Mouse (Mus musculus): ENCODE measurements at regions not wholly inside any gene's neighbourhood (a gene's known extent, or its start where the extent isn't known, plus 50 kb on each side); places are given as distances from the start of the nearest gene placed in this dataset.

DNA sequence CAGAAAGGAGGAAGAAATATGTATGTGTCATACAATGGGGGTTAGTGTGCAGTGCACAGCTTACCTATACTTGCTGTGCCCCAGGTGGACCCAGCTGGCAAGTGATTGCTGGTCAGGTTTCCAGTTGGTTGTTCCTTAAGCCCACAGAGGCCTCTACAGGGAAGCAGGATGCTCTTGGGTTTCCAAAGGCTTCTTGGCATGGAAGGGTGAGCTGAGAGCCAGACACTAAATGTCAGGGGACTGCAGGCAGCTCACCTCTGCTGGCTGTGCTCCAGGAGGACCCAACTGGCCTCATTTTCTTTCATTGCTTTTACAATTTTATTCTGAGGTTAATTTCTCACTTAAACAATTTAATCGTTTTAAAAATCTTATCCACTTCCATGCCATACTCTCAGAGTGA is 108.1 kb downstream of the Gm10184 start:
- no peak for DNase-seq

DNA sequence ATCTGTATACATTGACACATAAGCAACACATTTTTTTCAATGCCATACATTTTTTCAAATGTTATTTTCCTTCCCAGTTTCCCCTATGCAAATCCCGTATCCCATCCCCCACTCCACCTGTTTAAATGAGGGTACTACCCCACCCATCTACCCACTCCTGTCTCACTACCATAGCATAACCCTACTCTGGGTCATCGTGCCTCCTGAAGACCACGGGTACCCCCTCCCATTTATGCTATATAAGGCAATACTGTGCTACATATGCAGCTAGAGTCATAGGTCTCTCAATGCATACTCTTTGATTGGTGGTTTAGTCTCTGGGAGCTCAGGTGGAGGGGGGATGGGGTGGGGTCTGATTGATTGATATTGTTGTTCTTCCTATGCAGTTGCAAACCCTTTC is 132.7 kb downstream of the Gm10184 start:
- DNase-seq: no peak

DNA sequence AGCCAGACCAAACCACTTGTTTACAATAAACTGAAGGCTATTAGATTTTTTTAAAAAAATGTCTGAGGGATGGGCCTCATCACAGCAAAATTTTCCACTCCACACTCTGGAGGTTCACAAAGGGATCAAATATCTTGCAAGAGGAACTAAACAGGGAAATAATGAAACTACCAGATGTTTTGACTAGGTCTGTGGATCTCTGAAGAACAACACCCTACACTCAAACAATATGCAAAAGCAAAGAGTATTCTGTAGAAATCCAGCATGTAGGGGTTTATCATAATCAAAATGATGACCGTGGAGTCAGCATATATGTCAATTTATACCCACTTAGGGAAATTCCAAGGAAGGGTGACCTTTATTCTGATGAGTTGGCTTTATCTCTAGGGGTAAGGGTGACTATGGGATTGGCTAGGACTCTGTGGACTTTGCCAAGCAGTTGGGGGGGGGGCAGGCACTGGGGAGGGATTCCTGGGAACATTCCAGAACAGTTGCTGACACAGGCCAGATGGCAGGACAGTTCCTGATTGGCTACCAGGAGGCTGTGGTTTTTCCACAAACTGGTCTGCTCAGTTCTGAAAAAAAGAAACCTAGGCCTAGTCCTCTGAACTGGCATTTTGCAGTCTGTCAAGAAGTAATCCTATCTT is 143.9 kb downstream of the Gm10184 start:
- no peak for DNase-seq

- no peak for DNase-seq
Measured at GRCm38 (mm10) chr17:89737418-89737817, 172.8 kb downstream of the Gm10184 start.

DNA sequence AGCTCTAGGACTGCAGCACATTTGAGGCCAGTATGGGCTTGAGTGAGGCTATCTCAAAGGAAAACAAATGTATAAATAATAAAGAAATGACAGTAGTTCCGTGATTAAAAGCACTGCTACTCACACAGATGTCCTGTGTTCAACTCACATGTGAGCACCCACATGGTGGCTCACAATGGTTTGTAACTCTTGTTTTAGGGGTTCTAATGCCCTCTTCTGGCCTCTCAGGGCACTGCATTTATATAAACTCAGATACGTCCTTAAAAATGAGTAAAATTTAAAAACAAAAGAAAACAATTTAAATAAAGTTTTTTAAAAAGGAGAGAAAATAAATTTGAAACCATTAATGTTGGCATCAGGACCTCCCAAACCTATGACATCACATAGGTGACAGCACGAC is 184.7 kb downstream of the Gm10184 start:
- DNase-seq: no peak

DNA sequence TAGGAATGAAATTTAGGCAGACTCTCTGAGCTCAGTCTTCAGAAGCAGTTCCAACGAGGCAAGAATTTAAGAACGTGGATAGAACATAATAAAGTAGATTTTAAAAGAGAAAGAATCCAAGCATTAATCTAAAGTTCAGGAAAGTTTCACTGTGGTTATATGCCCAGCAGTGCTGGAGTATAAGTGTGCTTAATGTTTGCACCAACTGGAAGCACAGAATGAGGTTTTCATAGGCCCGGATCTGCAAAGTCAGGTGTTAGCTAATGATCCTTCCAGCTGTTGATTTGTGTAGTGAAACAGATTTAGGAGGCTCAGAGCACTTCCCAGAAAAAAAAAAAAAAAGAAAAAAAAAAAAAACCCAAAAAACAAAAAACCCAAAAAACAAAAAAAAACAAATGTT is 228.5 kb downstream of the Gm10184 start:
- no peak for DNase-seq

GRCm38 (mm10) chr17:89658326-89658725 is 251.9 kb downstream of the Gm10184 start:
- no peak for DNase-seq

DNA sequence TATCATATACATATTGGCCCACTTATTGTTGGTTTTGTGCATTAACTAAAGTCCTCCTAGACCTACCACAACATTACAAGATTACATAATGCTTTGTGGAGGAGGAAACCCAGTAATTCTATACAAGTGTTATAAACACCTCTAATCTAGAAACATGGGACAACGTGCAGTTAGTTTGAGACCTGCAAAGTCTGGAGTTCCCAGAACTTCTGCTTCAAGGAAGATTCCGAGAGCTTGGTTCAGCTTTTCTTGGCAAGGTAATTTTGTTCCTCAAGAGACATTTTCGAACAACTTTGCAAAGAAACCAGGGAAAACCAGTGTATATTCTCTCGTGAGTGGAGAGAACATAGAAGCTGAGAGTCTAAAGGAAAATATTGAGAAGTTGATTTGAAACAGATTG is 254.0 kb downstream of the Gm10184 start:
- DNase-seq: no peak

DNA sequence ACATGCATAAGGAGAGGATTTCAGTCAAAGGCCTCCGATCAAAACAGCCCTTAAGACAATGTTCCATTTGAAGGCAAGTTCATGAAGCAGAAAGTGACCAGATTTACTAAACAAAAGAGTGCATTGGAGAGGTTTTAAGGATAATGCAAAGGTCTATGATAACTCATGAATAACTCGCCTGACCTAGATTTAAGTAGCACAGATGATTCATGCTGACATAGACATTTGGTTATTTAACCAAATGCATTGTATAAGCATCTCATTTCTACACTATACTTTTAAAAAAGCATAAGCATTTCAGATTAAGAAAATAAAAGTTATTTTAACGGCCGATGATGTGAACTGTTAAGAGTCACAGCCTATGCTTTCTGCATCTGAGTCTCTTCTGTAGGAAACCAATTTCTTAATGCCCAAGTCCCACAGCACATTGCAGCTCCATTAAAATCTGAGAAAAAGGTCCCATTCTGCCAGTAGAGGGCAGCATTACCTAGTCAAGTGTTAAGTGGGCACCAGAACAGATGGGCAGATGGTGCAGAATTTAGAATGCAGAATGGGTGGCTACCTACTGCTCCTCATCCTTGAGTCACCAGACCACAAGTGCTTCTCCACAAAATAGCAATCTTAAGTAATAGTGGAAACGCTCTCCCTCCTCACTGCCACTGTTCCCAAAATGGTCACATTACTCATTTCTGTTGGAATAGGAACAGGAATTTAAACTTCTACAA is 256.0 kb downstream of the Gm10184 start:
- DNase-seq: peak; percentile 86

DNA sequence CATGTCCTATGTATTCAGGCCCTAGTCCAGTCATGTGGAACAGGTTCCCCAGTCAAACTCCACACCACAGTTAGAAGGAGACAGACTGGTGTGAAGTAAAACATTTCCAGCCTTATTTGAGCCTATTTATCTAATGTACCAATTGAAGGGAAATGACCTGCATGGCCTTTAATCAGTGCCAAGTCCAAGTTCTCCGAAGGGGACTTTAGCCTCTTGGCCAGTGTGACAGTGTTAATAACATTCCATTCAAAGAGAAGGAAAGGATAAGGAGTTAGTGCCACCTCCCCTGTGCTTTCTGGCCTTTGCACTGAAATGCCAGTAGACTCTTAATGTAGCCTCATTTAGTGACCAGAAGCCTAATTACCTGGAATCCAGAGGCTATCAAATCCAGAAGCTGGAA is 264.2 kb downstream of the Gm10184 start:
- no peak for DNase-seq
